Mouse (Mus musculus): ENCODE measurements around the gene Gulp1.

DNA sequence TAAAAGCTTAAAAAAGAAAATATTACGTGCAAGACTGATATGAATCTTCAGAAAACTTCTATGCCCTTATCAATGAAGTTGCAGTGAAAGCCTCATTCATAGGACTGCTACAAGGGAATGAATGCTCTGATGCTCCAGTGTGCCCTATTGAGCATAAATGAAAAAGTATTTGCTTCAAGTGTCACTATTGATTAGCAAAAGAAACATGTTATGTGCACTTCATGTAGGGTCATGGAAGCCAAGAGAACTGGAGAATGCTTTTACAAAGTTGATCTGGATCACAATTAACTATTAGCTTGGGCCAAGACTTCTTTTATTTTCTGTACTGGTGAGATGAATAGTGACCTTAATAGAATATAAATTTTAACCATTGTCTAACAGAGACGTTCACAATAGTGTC is 47.0 kb downstream of the Gulp1 start:
- TF ChIP-seq CTCF (IDR thresholded peaks at IDR 0.05; ENCODE audit: borderline replicate concordance, insufficient read depth, low read depth, low read length) (no peak), POLR2A (IDR thresholded peaks at IDR 0.05; ENCODE audit: borderline replicate concordance, insufficient read depth, low read length) (no peak)
